ENCODE assay signal across 18 mouse cellular contexts in the genomic region with DNA sequence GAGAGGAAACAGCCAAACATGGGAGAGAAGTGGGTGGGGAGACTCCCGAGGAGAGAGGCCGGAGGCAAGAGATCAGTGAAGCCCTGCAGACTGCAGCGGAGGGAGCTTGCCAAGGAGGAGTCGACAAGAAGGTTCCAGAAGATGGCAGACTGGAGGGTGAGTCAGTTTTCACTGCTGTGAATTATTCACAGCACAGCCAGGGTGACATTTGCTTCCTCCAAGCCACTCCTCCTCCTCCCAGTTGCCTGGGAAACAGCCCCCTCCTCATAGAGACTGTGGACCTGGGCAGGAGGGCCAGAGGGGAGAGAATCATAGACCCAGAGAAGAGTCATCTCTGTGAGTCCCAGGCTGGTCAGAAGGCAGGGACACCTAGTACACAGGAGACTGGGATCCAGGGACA.
DNase-seq lines count a peak whose midpoint lies in the region; ATAC-seq and TF ChIP-seq lines count a peak whose summit lies in the region.
"Had no signal": no experiment of that assay in that cellular context is flagged by ENCODE, and none has a peak within 500 bp of the region (broad histone marks: within the 10 kb centered on the region; RNA-seq: fewer than 3 reads in every experiment).

No protein-coding gene starts in this region.

- no peaks in the 10 kb centered on the region for H3K36me3 ChIP-seq in forebrain, embryonic 15.5 days
- no peaks in the 10 kb centered on the region for H3K36me3 ChIP-seq in forebrain, embryonic 16.5 days (ENCODE audit: control insufficient read depth, insufficient read depth)
- no peaks in the 10 kb centered on the region for H3K36me3 ChIP-seq in hindbrain, postnatal 0 days (ENCODE audit: insufficient read depth, low read length)
- H3K36me3 ChIP-seq: heart, embryonic 10.5 days; liver, embryonic 13.5 days; midbrain, embryonic 12.5 days; neural tube, embryonic 12.5 days; stomach, embryonic 15.5 days had no signal

- WGBS in forebrain, embryonic 15.5 days, result 63% methylated on average over 4 of the region's 4 CpGs
- WGBS in forebrain, embryonic 16.5 days, result 58% methylated on average over 4 of the region's 4 CpGs
- WGBS in hindbrain, postnatal 0 days, result 39% methylated on average over 4 of the region's 4 CpGs

- H3K4me1 ChIP-seq in forebrain, embryonic 15.5 days, result peaks cover 29% of the 10 kb centered on the region
- H3K4me1 ChIP-seq in forebrain, embryonic 16.5 days (replicated peaks; ENCODE audit: control insufficient read depth, insufficient read depth, low read length), result peaks cover 23% of the 10 kb centered on the region
- no peaks in the 10 kb centered on the region for H3K4me1 ChIP-seq in hindbrain, postnatal 0 days (ENCODE audit: insufficient read depth, low read length)

- H3K4me2 ChIP-seq in forebrain, embryonic 15.5 days (replicated peaks), result no peak overlapping the region
- no peak overlapping the region for H3K4me2 ChIP-seq in forebrain, embryonic 16.5 days (ENCODE audit: low read length)
- no peak overlapping the region for H3K4me2 ChIP-seq in hindbrain, postnatal 0 days (ENCODE audit: low read depth, low read length)
- H3K4me2 ChIP-seq: liver, embryonic 13.5 days; midbrain, embryonic 12.5 days; neural tube, embryonic 12.5 days; stomach, embryonic 15.5 days had no signal

- H3K27ac ChIP-seq in forebrain, embryonic 15.5 days (replicated peaks), result no peak overlapping the region
- H3K27ac ChIP-seq in forebrain, embryonic 16.5 days (ENCODE audit: low read length), result no peak overlapping the region
- H3K27ac ChIP-seq in hindbrain, postnatal 0 days, result no peak overlapping the region
- H3K27ac ChIP-seq: heart, embryonic 10.5 days; liver, embryonic 13.5 days; midbrain, embryonic 12.5 days; neural tube, embryonic 12.5 days; stomach, embryonic 15.5 days had no signal

- ATAC-seq in forebrain, embryonic 15.5 days (replicated peaks), result 0 out of 2 replicates have a peak, but pooled peaks have one; percentile 20
- ATAC-seq in forebrain, embryonic 16.5 days, result no peak
- ATAC-seq in hindbrain, postnatal 0 days, result peak; percentile 60; the same call in 1 of the 2 replicates
- ATAC-seq: activated CD4-positive, CD25-positive, alpha-beta regulatory T cell, adult 4 months had no signal

- H3K4me3 ChIP-seq in forebrain, embryonic 15.5 days, result no peak overlapping the region
- no peak overlapping the region for H3K4me3 ChIP-seq in forebrain, embryonic 16.5 days (replicated peaks; ENCODE audit: low read length)
- no peak overlapping the region for H3K4me3 ChIP-seq in hindbrain, postnatal 0 days (ENCODE audit: low read length)
- H3K4me3 ChIP-seq: heart, embryonic 10.5 days; liver, embryonic 13.5 days; midbrain, embryonic 12.5 days; neural tube, embryonic 12.5 days; stomach, embryonic 15.5 days had no signal

- no peaks in the 10 kb centered on the region for H3K27me3 ChIP-seq in forebrain, embryonic 15.5 days
- H3K27me3 ChIP-seq in forebrain, embryonic 16.5 days (replicated peaks; ENCODE audit: control insufficient read depth, insufficient read depth, low read length), result 0 out of 2 replicates have a peak, but pooled peaks cover 2% of the 10 kb centered on the region
- no peaks in the 10 kb centered on the region for H3K27me3 ChIP-seq in hindbrain, postnatal 0 days (ENCODE audit: insufficient read depth, low read length)
- H3K27me3 ChIP-seq: liver, embryonic 13.5 days; neural tube, embryonic 12.5 days; stomach, embryonic 15.5 days had no signal

- 0 out of 2 replicates have a peak, but pooled peaks have one; percentile 5 for TF ChIP-seq CTCF in hindbrain, postnatal 0 days (IDR thresholded peaks at IDR 0.05; ENCODE audit: low read depth)

- H3K9ac ChIP-seq in forebrain, embryonic 15.5 days (replicated peaks), result no peak overlapping the region
- H3K9ac ChIP-seq in forebrain, embryonic 16.5 days (replicated peaks; ENCODE audit: low read depth, low read length), result no peak overlapping the region
- no peak overlapping the region for H3K9ac ChIP-seq in hindbrain, postnatal 0 days (replicated peaks; ENCODE audit: low read length)
- H3K9ac ChIP-seq: liver, embryonic 13.5 days; midbrain, embryonic 12.5 days; neural tube, embryonic 12.5 days; stomach, embryonic 15.5 days had no signal

- no peaks in the 10 kb centered on the region for H3K9me3 ChIP-seq in forebrain, embryonic 15.5 days
- no peaks in the 10 kb centered on the region for H3K9me3 ChIP-seq in forebrain, embryonic 16.5 days (ENCODE audit: control insufficient read depth, low read length)
- H3K9me3 ChIP-seq in hindbrain, postnatal 0 days (ENCODE audit: low read length), result no peaks in the 10 kb centered on the region
- H3K9me3 ChIP-seq: heart, embryonic 10.5 days; liver, embryonic 13.5 days; midbrain, embryonic 12.5 days; neural tube, embryonic 12.5 days; stomach, embryonic 15.5 days had no signal

- DNase-seq in layer of hippocampus, adult 9-11 months, result peak; percentile 37
- DNase-seq in layer of hippocampus, postnatal 25 days (ENCODE audit: extremely low spot score in 1 of 2, low spot score in 1 of 2), result no peak
- peak; percentile 56 for DNase-seq in hindbrain, postnatal 0 days (ENCODE audit: low spot score)
- peak; percentile 28 for DNase-seq in right cerebral cortex, postnatal 25 days
- DNase-seq in spleen, postnatal 14 days (ENCODE audit: low spot score in 2 of 2), result no peak
- DNase-seq: cerebellum, postnatal 36 days; heart, postnatal 4 days; kidney, adult 9 months; liver, embryonic 13.5 days; lung, postnatal 10 days; thymus, postnatal 25 days had no signal

Comparison
In these comparisons a context has a peak if more than half of its experiments do, and no peak if none do; other contexts are left out.
1. DNase-seq: peak in layer of hippocampus, adult 9-11 months (single experiment), hindbrain, postnatal 0 days (single experiment) and right cerebral cortex, postnatal 25 days (single experiment); none in layer of hippocampus, postnatal 25 days (0 of 2) and spleen, postnatal 14 days (0 of 2).